Mouse (Mus musculus): Measurements from ENCODE around the gene Agpat1. TPM values are rescaled to one million over a fixed set of nuclear protein-coding genes. Genes with fewer than 3 reads are reported as not detected.

Gene Agpat1
- polyA plus RNA-seq, 1 experiment: 350 TPM

GRCm38 (mm10) chr17:34569919-34570318, 34.1 kb upstream of the Agpat1 start:
- Histone ChIP-seq H3K27ac (ENCODE audit: control insufficient read depth, insufficient read depth, low read length) (no peak overlapping the region), H3K27me3 (ENCODE audit: control insufficient read depth, insufficient read depth, low read length) (no peaks in the 10 kb centered on the region), H3K4me1 (replicated peaks; ENCODE audit: control insufficient read depth, insufficient read depth, low read length) (no peaks in the 10 kb centered on the region), H3K36me3 (ENCODE audit: control insufficient read depth, insufficient read depth, low read length) (no peaks in the 10 kb centered on the region), H3K4me3 (ENCODE audit: control insufficient read depth, insufficient read depth, low read length) (no peak overlapping the region)
- no peak for DNase-seq
- WGBS: 75% methylated on average over 4 of the region's 4 CpGs
- TF ChIP-seq POLR2A (IDR thresholded peaks at IDR 0.05; ENCODE audit: control insufficient read depth, extremely low read depth, insufficient read depth, low read length, poor library complexity) (no peak), CTCF (IDR thresholded peaks at IDR 0.05; ENCODE audit: borderline replicate concordance, control insufficient read depth, extremely low read depth, insufficient read depth, low read length, poor library complexity) (no peak)

GRCm38 (mm10) chr17:34571875-34572274, 32.2 kb upstream of the Agpat1 start:
- Histone ChIP-seq H3K36me3 (ENCODE audit: control insufficient read depth, insufficient read depth, low read length) (no peaks in the 10 kb centered on the region), H3K27ac (ENCODE audit: control insufficient read depth, insufficient read depth, low read length) (no peak overlapping the region), H3K27me3 (ENCODE audit: control insufficient read depth, insufficient read depth, low read length) (no peaks in the 10 kb centered on the region), H3K4me1 (replicated peaks; ENCODE audit: control insufficient read depth, insufficient read depth, low read length) (no peaks in the 10 kb centered on the region), H3K4me3 (ENCODE audit: control insufficient read depth, insufficient read depth, low read length) (no peak overlapping the region)
- no peak for TF ChIP-seq POLR2A (IDR thresholded peaks at IDR 0.05; ENCODE audit: control insufficient read depth, extremely low read depth, insufficient read depth, low read length, poor library complexity)
- peak; percentile 83; the same call in 1 of the 2 replicates for TF ChIP-seq CTCF (IDR thresholded peaks at IDR 0.05; ENCODE audit: borderline replicate concordance, control insufficient read depth, extremely low read depth, insufficient read depth, low read length, poor library complexity)
- WGBS: 36% methylated on average over 5 of the region's 5 CpGs
- DNase-seq: peak; percentile 38

- Histone ChIP-seq H3K27ac (ENCODE audit: control insufficient read depth, insufficient read depth, low read length) (no peak overlapping the region), H3K36me3 (ENCODE audit: control insufficient read depth, insufficient read depth, low read length) (no peaks in the 10 kb centered on the region), H3K4me1 (replicated peaks; ENCODE audit: control insufficient read depth, insufficient read depth, low read length) (no peaks in the 10 kb centered on the region), H3K27me3 (ENCODE audit: control insufficient read depth, insufficient read depth, low read length) (no peaks in the 10 kb centered on the region), H3K4me3 (ENCODE audit: control insufficient read depth, insufficient read depth, low read length) (no peak overlapping the region)
- no peak for DNase-seq
- no peak for TF ChIP-seq POLR2A (IDR thresholded peaks at IDR 0.05; ENCODE audit: control insufficient read depth, extremely low read depth, insufficient read depth, low read length, poor library complexity)
- TF ChIP-seq CTCF (IDR thresholded peaks at IDR 0.05; ENCODE audit: borderline replicate concordance, control insufficient read depth, extremely low read depth, insufficient read depth, low read length, poor library complexity): no peak
- 81% methylated on average over 15 of the region's 15 CpGs for WGBS
Observed at GRCm38 (mm10) chr17:34572361-34572760, 31.7 kb upstream of the Agpat1 start.

- no peaks in the 10 kb centered on the region for H3K4me1 ChIP-seq (replicated peaks; ENCODE audit: control insufficient read depth, insufficient read depth, low read length)
- no peak for DNase-seq
- no peaks in the 10 kb centered on the region for H3K36me3 ChIP-seq (ENCODE audit: control insufficient read depth, insufficient read depth, low read length)
- no peak for TF ChIP-seq CTCF (IDR thresholded peaks at IDR 0.05; ENCODE audit: borderline replicate concordance, control insufficient read depth, extremely low read depth, insufficient read depth, low read length, poor library complexity)
- no peak for TF ChIP-seq POLR2A (IDR thresholded peaks at IDR 0.05; ENCODE audit: control insufficient read depth, extremely low read depth, insufficient read depth, low read length, poor library complexity)
- H3K27me3 ChIP-seq (ENCODE audit: control insufficient read depth, insufficient read depth, low read length): no peaks in the 10 kb centered on the region
- H3K4me3 ChIP-seq (ENCODE audit: control insufficient read depth, insufficient read depth, low read length): no peak overlapping the region
- no peak overlapping the region for H3K27ac ChIP-seq (ENCODE audit: control insufficient read depth, insufficient read depth, low read length)
- 61% methylated on average over 5 of the region's 5 CpGs for WGBS
Observed at GRCm38 (mm10) chr17:34576577-34576976, 27.5 kb upstream of the Agpat1 start.

- Histone ChIP-seq H3K4me1 (replicated peaks; ENCODE audit: control insufficient read depth, insufficient read depth, low read length) (no peaks in the 10 kb centered on the region), H3K27me3 (ENCODE audit: control insufficient read depth, insufficient read depth, low read length) (no peaks in the 10 kb centered on the region), H3K36me3 (ENCODE audit: control insufficient read depth, insufficient read depth, low read length) (no peaks in the 10 kb centered on the region), H3K27ac (ENCODE audit: control insufficient read depth, insufficient read depth, low read length) (no peak overlapping the region), H3K4me3 (ENCODE audit: control insufficient read depth, insufficient read depth, low read length) (no peak overlapping the region)
- TF ChIP-seq POLR2A (IDR thresholded peaks at IDR 0.05; ENCODE audit: control insufficient read depth, extremely low read depth, insufficient read depth, low read length, poor library complexity) (no peak), CTCF (IDR thresholded peaks at IDR 0.05; ENCODE audit: borderline replicate concordance, control insufficient read depth, extremely low read depth, insufficient read depth, low read length, poor library complexity) (no peak)
- no peak for DNase-seq
- 86% methylated on average over 3 of the region's 3 CpGs for WGBS
Observed at GRCm38 (mm10) chr17:34578070-34578469, 26.0 kb upstream of the Agpat1 start.

- H3K36me3 ChIP-seq (ENCODE audit: control insufficient read depth, insufficient read depth, low read length): no peaks in the 10 kb centered on the region
- WGBS: 95% methylated on average over 12 of the region's 12 CpGs
Observed at GRCm38 (mm10) chr17:34582528-34582927, 21.5 kb upstream of the Agpat1 start.

GRCm38 (mm10) chr17:34583397-34583796, 20.7 kb upstream of the Agpat1 start:
- peaks cover 16% of the 10 kb centered on the region for H3K4me1 ChIP-seq (replicated peaks; ENCODE audit: control insufficient read depth, insufficient read depth, low read length)
- DNase-seq: no peak
- WGBS: 83% methylated on average over 7 of the region's 7 CpGs
- H3K27ac ChIP-seq (ENCODE audit: control insufficient read depth, insufficient read depth, low read length): no peak overlapping the region
- TF ChIP-seq CTCF (IDR thresholded peaks at IDR 0.05; ENCODE audit: borderline replicate concordance, control insufficient read depth, extremely low read depth, insufficient read depth, low read length, poor library complexity) (no peak), POLR2A (IDR thresholded peaks at IDR 0.05; ENCODE audit: control insufficient read depth, extremely low read depth, insufficient read depth, low read length, poor library complexity) (no peak)
- H3K4me3 ChIP-seq (ENCODE audit: control insufficient read depth, insufficient read depth, low read length): no peak overlapping the region
- H3K27me3 ChIP-seq (ENCODE audit: control insufficient read depth, insufficient read depth, low read length): no peaks in the 10 kb centered on the region
- H3K36me3 ChIP-seq (ENCODE audit: control insufficient read depth, insufficient read depth, low read length): no peaks in the 10 kb centered on the region

More at GRCm38 (mm10) chr17:34582528-34582927, 21.5 kb upstream of the Agpat1 start:
- H3K27me3 ChIP-seq (ENCODE audit: control insufficient read depth, insufficient read depth, low read length): no peaks in the 10 kb centered on the region
- TF ChIP-seq POLR2A (IDR thresholded peaks at IDR 0.05; ENCODE audit: control insufficient read depth, extremely low read depth, insufficient read depth, low read length, poor library complexity): no peak
- TF ChIP-seq CTCF (IDR thresholded peaks at IDR 0.05; ENCODE audit: borderline replicate concordance, control insufficient read depth, extremely low read depth, insufficient read depth, low read length, poor library complexity): no peak
- peaks cover 14% of the 10 kb centered on the region for H3K4me1 ChIP-seq (replicated peaks; ENCODE audit: control insufficient read depth, insufficient read depth, low read length)
- H3K4me3 ChIP-seq (ENCODE audit: control insufficient read depth, insufficient read depth, low read length): no peak overlapping the region
- H3K27ac ChIP-seq (ENCODE audit: control insufficient read depth, insufficient read depth, low read length): no peak overlapping the region
- no peak for DNase-seq
